Mouse (Mus musculus) liver, embryonic 11.5 days (tissue): ENCODE measurements around the gene Aplp2. TPM values are rescaled to one million over a fixed set of nuclear protein-coding genes. Genes with fewer than 3 reads are reported as not detected.

Experiments
- ATAC-seq: fragments of 200-750 bp; cut with Nextera tagmentation; replicated peaks from 2 replicates; pipeline ENCODE4 v1.8.0; 2017; ENCODE audit warnings: moderate number of reproducible peaks, mild to moderate bottlenecking, moderate TSS enrichment, moderate library complexity; ENCODE audit not compliant: low FRiP score
- DNase-seq: peaks from one replicate; pipeline ENCODE4 v3.0.0-alpha.2; 2017; ENCODE audit warnings: low spot score
- H3K27ac ChIP-seq: fragments of 300-500 bp; sonication (generic); 2 replicates; pipeline ENCODE4 v1.5.1; 2014; ENCODE audit warnings: mild to moderate bottlenecking, low read depth, low read length, control low read depth
- H3K27me3 ChIP-seq: fragments of 300-500 bp; sonication (generic); replicated peaks from 2 replicates; pipeline ENCODE4 v1.6.1; 2014; ENCODE audit warnings: low read length, mixed read lengths; ENCODE audit not compliant: control insufficient read depth, insufficient read depth
- H3K36me3 ChIP-seq: fragments of 300-500 bp; sonication (generic); 2 replicates; pipeline ENCODE4 v1.6.1; 2014; ENCODE audit warnings: mild to moderate bottlenecking, low read length, moderate library complexity, mixed read lengths; ENCODE audit not compliant: control insufficient read depth, insufficient read depth
- H3K4me1 ChIP-seq: fragments of 300-500 bp; sonication (generic); replicated peaks from 2 replicates; pipeline ENCODE4 v1.6.1; 2014; ENCODE audit warnings: low read length, mixed read lengths; ENCODE audit not compliant: control insufficient read depth, insufficient read depth
- H3K4me2 ChIP-seq: fragments of 300-500 bp; sonication (generic); 2 replicates; pipeline ENCODE4 v1.6.1; 2014; ENCODE audit warnings: mild to moderate bottlenecking, control low read depth, moderate library complexity
- H3K4me3 ChIP-seq: fragments of 300-500 bp; sonication (generic); 2 replicates; pipeline ENCODE4 v1.5.1; 2014; ENCODE audit warnings: low read depth, low read length, control low read depth
- H3K9ac ChIP-seq: fragments of 300-500 bp; sonication (generic); 2 replicates; pipeline ENCODE4 v1.6.1; 2014; ENCODE audit warnings: low read depth, low read length, control low read depth
- H3K9me3 ChIP-seq: fragments of 300-500 bp; sonication (generic); 2 replicates; pipeline ENCODE4 v1.6.1; 2016; ENCODE audit warnings: low read length, inconsistent platforms, mixed read lengths; ENCODE audit not compliant: control insufficient read depth
- WGBS: fragments of 180-500 bp; shearing (Covaris S2); extraction: QIAGEN DNeasy Blood & Tissue Kit; methylation state at CpG from one replicate; pipeline ENCODE4 v1.1.7; 2014; 5-methylcytosine and 5-hydroxymethylcytosine counted together
- polyA plus RNA-seq: library from polyadenylated mRNA; unstranded; fragments of >200 nt; fragmentation: Nextera tagmentation; extraction: Ambion mirVana; gene quantifications from 2 replicates; pipeline ENCODE4 v1.2.1, GENCODE M21; 2014

Gene Aplp2
- polyA plus RNA-seq, 1 experiment from 2014 or later, result 256 TPM

- Histone ChIP-seq H3K9me3 (no peaks in the 10 kb centered on the region), H3K4me2 (peak within 1 kb of the TSS; percentile 87), H3K36me3 (no peaks in the 10 kb centered on the region), H3K4me3 (peak within 1 kb of the TSS; percentile 52), H3K27me3 (peaks cover 63% of the 10 kb centered on the region), H3K27ac (no peak within 1 kb of the TSS), H3K4me1 (peaks cover 14% of the 10 kb centered on the region), H3K9ac (peak within 1 kb of the TSS; percentile 20; the same call in 1 of the 2 replicates)
- DNase-seq (peak; percentile 38), ATAC-seq (no peak; the same call in 1 of the 2 replicates)
- WGBS, result under 1% methylated on average over 74 of the region's 74 CpGs
These were observed 80.2 kb downstream of the Aplp2 start, which contains the start of gene St14 for GRCm38 (mm10) chr9:31131205-31131968. St14 (minus strand) TSS chr9:31131853.

- Histone ChIP-seq H3K9me3 (no peaks in the 10 kb centered on the region), H3K4me3 (peak overlapping the region; percentile 52), H3K4me1 (peaks cover 14% of the 10 kb centered on the region), H3K36me3 (no peaks in the 10 kb centered on the region), H3K4me2 (peak overlapping the region; percentile 87), H3K27me3 (peaks cover 63% of the 10 kb centered on the region), H3K27ac (no peak overlapping the region), H3K9ac (no peak overlapping the region; the same call in 1 of the 2 replicates)
- WGBS, result 5% methylated on average over 26 of the region's 26 CpGs
- ATAC-seq (no peak), DNase-seq (peak; percentile 43)
These were observed 81.0 kb downstream of the Aplp2 start for GRCm38 (mm10) chr9:31130357-31131204.

GRCm38 (mm10) chr9:31129956-31130355 lies 81.7 kb downstream of the Aplp2 start:
- 34% methylated on average over 8 of the region's 8 CpGs for WGBS
- H3K4me2 ChIP-seq, result peak overlapping the region; percentile 87

GRCm38 (mm10) chr9:31127876-31128465 lies 83.6 kb downstream of the Aplp2 start:
- Histone ChIP-seq H3K36me3 (no peaks in the 10 kb centered on the region), H3K4me3 (no peak overlapping the region), H3K4me2 (no peak overlapping the region), H3K9ac (no peak overlapping the region), H3K27me3 (peaks cover 49% of the 10 kb centered on the region), H3K9me3 (no peaks in the 10 kb centered on the region), H3K27ac (no peak overlapping the region), H3K4me1 (peaks cover 14% of the 10 kb centered on the region)
- whole genome bisulfite sequencing, result 49% methylated on average over 12 of the region's 12 CpGs
- DNase-seq (no peak), ATAC-seq (no peak)

More at GRCm38 (mm10) chr9:31129956-31130355, 81.7 kb downstream of the Aplp2 start:
- H3K4me3 ChIP-seq, result no peak overlapping the region
- DNase-seq (no peak), ATAC-seq (no peak)
- H3K27me3 ChIP-seq, result peaks cover 63% of the 10 kb centered on the region
- H3K9ac ChIP-seq, result no peak overlapping the region
- no peak overlapping the region for H3K27ac ChIP-seq
- no peaks in the 10 kb centered on the region for H3K9me3 ChIP-seq
- peaks cover 14% of the 10 kb centered on the region for H3K4me1 ChIP-seq
- H3K36me3 ChIP-seq, result no peaks in the 10 kb centered on the region

GRCm38 (mm10) chr9:31126079-31126478 lies 85.5 kb downstream of the Aplp2 start:
- Histone ChIP-seq H3K27ac (no peak overlapping the region), H3K4me2 (no peak overlapping the region), H3K27me3 (peaks cover 30% of the 10 kb centered on the region), H3K9ac (no peak overlapping the region), H3K9me3 (no peaks in the 10 kb centered on the region), H3K36me3 (no peaks in the 10 kb centered on the region), H3K4me3 (no peak overlapping the region), H3K4me1 (peaks cover 4% of the 10 kb centered on the region)
- ATAC-seq (no peak), DNase-seq (no peak)
- 78% methylated on average over 7 of the region's 7 CpGs for WGBS

GRCm38 (mm10) chr9:31122464-31123030 lies 89.1 kb downstream of the Aplp2 start:
- no peak for DNase-seq

GRCm38 (mm10) chr9:31120533-31120915 lies 91.1 kb downstream of the Aplp2 start:
- Histone ChIP-seq H3K4me1 (0 out of 2 replicates have a peak, but pooled peaks cover 2% of the 10 kb centered on the region), H3K9ac (no peak overlapping the region), H3K4me2 (no peak overlapping the region), H3K9me3 (no peaks in the 10 kb centered on the region), H3K27me3 (no peaks in the 10 kb centered on the region), H3K4me3 (no peak overlapping the region), H3K27ac (no peak overlapping the region), H3K36me3 (no peaks in the 10 kb centered on the region)
- WGBS, result 50% methylated on average over 4 of the region's 4 CpGs
- no peak for ATAC-seq
- no peak for DNase-seq

More at GRCm38 (mm10) chr9:31122464-31123030, 89.1 kb downstream of the Aplp2 start:
- Histone ChIP-seq H3K27me3 (no peaks in the 10 kb centered on the region; the same call in 1 of the 2 replicates), H3K4me3 (no peak overlapping the region), H3K36me3 (no peaks in the 10 kb centered on the region), H3K9me3 (no peaks in the 10 kb centered on the region), H3K4me1 (0 out of 2 replicates have a peak, but pooled peaks cover 2% of the 10 kb centered on the region), H3K4me2 (no peak overlapping the region), H3K27ac (no peak overlapping the region), H3K9ac (no peak overlapping the region)
- ATAC-seq, result no peak
- WGBS, result 75% methylated on average over 13 of the region's 13 CpGs

- no peak overlapping the region for H3K4me2 ChIP-seq
These were observed 91.6 kb downstream of the Aplp2 start for GRCm38 (mm10) chr9:31119882-31120532.

More at GRCm38 (mm10) chr9:31119882-31120532, 91.6 kb downstream of the Aplp2 start:
- no peaks in the 10 kb centered on the region for H3K9me3 ChIP-seq
- no peaks in the 10 kb centered on the region for H3K27me3 ChIP-seq
- H3K4me1 ChIP-seq, result 0 out of 2 replicates have a peak, but pooled peaks cover 2% of the 10 kb centered on the region
- no peak for DNase-seq
- WGBS, result 51% methylated on average over 11 of the region's 11 CpGs
- H3K27ac ChIP-seq, result no peak overlapping the region
- ATAC-seq, result no peak
- no peaks in the 10 kb centered on the region for H3K36me3 ChIP-seq
- no peak overlapping the region for H3K4me3 ChIP-seq
- H3K9ac ChIP-seq, result no peak overlapping the region
